Mouse (Mus musculus) lung, postnatal 10 days (tissue): ENCODE data around the gene Gchfr.
A peak's percentile ranks its signal among the peaks of the same experiment; 100 is the strongest.

Experiments used
- DNase-seq: peaks from one replicate; pipeline ENCODE4 v3.0.0; 2021

The Gchfr gene

DNA sequence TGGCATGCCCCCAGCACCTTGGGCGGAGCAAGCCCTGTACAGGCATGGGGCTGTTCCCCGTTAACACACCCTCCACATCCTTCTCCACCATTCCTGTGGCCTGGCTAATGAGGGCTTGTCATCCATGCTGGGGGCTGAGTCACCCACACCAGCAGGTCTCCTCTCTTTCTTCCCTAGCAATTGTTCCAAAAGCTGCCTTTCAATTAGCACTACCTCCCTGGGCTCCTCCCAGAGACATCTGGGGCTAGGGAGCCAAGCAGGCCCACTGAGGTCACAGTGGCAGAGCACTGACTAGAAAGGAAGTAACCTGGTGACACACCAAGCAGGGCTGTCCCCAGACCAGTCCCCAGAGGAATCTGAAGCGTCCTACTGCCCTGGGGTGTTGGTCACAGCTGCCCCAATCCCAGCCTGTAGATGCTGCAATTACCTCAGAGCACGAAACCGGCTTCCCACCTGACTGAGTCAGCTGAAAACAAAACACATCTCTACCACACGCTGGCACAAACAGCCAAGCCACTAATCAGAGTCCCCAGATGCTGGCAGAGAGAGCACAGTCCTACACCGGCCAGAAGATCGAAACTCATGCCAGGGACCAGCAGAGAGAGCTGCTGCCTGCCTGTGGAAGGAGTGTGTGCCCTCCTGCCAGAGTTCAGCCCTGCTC lies 6.5 kb downstream of the Gchfr start, which contains the start of gene Gm14137:
Gm14137 (plus strand) TSS at position 519 of the 661 bp plus-strand sequence.
- no peak for DNase-seq

DNA sequence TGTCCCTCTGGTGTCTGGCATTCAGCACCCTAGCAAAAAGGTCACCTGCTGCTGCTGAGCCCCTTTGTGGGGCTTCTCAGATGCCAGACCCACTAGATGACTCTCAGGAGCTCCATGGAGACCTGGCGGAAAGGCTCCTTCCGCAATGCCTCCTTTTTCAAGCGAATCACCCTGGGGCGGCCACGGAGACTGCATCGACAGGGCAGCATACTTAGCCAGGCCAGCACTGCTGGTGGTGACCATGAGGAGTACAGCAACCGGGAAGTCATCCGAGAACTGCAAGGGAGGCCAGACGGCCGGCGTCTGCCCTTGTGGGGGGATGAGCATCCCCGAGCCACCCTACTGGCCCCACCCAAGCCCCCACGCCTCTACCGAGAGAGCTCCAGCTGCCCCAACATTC lies 7.3 kb downstream of the Gchfr start:
- no peak for DNase-seq

DNA sequence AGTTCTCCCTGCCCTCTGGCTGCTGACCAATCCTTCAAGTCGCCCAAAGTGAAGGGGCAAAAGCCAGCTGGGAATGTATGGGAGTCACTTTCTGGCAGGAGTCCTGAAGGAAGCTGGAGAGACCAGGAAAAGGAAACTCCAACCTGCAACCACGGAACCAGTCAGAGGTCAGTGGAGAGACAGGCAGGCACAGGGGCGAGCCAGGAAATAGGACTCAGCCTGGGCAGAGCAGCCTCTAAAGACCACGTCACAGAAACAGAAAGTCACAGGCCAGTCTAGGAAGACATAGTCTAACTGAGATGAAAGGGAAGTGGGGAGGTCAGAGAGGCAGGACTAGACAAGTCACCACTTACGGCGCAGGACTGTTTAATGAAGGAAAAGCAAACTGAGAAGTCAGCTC lies 8.0 kb downstream of the Gchfr start:
- peak; percentile 36 for DNase-seq

DNA sequence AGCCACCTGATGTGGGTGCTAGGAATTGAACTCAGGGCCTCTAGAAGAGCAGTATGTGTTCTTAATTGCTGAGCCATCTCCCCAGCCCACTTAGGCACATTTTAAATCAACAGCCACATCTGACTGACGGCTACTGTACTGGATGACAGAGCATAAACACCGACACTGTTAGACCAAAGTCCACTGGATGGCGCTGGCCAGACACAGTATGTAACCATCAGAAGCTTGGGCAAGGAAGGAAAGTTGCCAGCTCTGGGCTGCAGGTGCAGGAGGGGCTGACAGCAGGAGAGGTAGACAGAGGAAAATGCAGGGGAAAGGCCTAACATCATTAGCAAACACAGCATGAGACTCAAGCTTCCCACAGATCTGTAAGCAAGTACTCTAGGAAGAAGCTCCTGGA lies 9.2 kb downstream of the Gchfr start:
- no peak for DNase-seq

DNA sequence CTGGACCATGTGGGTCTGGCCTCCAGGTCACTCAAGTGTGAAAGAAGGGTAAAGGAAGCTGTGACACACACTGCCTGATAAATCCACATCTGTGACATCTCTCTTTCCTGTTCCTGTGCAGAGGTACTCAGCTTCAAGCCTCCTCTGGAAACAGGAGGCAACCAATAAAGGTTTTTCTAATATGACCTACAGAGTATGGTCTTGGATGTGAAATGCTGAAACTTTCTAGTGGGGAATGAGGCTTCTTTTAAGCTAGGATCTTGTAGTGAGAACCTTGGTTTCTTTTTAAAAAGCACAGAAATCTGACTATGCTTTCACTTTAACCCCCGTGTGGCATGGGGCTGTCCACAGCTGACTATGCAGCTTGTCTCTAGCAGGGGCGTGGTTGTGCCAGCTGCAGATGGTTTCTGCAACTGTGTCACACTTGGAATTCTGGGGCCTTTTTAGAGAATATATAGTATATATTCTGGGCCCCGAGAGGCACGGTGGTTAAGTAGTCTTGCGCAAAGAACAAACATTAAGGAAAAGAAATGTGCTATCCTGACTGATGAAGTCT lies 9.9 kb downstream of the Gchfr start:
- DNase-seq, result no peak

DNA sequence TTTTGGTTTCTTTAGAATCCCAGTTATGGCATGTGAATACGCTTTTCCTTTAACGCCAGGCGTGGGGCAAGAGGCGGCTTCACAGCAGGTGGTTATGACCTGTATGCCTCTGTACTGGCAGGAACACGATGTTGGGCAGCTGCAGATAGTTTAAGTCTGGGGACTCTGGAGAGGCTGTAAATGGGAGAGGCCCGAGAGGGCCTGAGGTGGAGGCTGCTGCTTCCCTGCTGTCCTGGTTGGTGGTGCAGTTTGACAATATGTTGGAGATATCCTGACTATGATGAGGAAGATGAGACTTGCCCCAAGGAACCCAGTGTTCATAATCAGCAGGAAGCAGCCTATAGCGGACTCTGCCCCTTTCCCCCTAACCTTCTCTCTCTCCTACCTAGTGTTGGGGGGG lies 15.3 kb downstream of the Gchfr start:
- no peak for DNase-seq

DNA sequence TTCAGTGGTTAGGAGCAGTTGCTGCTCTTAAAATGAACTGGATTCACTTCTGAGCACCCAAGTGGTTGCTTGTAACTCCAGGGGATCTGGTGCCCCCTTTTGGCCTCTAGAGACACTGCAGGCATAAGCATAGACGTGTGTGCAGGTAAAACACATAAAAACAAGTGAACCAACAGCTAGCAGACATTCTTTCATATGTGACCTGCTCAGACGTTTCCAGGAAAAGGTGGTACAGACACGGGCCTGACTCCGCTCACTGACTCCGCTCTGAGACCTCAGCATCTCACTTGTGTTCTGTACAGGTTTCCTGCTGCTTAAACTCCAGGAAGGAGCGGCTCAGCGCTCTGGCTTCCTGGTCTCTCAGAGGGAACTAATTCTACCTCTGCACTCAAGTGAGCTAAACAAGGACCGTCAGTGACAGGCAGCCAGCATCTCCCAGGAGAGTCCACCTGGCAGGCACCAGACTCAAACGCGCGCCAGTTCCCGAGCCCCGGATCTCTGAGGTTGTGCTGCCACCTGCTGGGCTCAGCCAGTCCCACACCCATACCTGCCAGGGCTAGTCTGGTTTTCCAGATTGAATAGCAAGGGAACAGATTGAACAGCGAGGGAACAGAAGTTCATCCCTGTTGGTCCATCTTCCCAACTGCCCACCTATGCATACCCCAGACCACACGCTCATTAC lies 21.6 kb downstream of the Gchfr start:
- DNase-seq, result peak; percentile 88

DNA sequence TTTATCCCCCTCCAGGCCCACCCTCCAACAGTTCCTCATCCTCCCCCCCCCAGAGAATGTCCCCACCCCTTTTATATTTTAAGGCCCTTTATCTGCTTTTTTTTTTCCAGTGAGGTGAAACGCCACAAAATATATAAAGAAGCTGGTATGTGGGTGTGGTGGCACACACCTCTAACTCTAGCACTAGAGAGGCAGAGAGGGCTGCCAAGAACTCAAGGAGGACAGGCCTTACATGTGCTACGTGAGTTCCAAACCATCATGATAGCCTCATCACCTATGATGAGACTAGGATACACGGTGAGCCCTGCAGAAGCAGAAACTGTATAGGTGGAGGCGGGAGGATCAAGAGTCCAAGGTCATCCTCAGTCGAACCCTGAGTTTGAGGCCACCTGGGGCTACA lies 23.4 kb downstream of the Gchfr start:
- DNase-seq, result no peak

DNA sequence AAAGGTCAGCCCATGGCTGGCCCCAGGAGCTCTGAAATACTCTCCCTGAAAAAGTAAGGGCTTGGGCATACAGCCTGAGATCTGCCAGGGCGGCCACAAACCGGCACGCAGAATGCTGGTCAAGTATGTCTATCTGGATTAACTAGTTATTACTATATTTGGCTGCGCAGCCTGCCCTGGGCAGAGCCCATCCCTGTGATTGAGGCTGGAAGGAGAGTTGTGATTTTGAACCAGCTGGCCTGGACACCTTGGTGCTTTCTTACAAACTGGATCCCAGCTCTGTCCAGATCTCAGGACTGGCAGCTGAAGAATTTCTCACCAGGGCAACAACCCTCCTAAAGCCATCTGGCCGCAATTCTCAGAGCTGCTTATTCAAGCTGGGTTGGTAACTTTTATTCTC lies 26.6 kb downstream of the Gchfr start:
- no peak for DNase-seq

DNA sequence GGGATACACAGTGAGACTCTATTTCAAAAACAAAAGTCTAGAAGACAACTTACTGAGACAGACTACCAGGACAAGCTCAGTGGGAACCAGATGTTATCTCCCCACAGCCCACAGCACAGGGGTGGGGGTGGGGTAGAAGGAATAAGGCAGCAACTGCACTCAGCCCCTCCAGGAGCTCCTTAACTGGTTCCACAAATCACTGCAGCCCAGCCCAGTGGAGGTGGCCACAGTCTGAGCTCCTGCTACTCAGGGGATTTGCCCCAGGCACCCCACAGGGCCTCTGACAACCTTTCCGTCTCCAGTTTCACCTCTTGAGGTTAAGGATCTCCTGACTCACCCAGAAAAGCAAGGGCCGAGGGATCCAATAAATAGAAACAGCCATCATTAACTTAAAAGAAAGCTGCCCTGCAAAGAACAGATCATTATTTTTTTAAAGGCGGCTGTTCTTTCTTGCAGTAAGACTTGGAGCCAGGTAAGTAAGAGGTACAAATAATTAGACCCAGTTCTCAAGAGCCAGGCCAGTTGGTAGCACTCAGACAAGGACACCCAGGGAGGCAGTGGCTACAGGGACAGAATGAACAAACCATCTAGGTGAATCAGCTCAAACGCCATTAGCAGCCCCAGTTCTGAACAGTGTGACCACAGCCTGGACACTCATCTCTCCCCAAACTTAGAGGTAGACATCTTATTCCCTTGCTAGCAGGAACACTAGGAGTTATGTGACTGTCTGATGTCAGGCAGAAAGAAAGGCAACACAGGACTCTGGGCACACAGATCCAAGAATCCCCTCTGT lies 28.9 kb downstream of the Gchfr start:
- DNase-seq, result no peak

DNA sequence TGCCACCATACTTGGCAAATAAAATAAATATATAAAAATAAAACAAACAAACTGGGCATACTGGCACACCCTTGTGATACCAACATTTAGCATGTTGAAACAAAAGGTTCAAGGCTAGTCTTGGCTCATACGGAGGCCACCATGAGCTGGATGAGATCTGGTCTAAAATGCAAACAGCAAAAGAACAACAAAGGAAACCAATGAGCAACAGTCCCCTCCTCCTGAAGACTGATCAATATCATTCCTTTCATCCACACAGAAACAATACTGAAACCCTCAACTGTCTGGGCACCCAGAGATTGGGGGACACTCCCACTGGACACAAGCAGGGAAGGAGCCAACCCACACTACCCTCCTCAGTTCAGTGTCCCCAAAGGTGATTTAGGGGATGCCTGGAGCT lies 29.9 kb downstream of the Gchfr start:
- no peak for DNase-seq

DNA sequence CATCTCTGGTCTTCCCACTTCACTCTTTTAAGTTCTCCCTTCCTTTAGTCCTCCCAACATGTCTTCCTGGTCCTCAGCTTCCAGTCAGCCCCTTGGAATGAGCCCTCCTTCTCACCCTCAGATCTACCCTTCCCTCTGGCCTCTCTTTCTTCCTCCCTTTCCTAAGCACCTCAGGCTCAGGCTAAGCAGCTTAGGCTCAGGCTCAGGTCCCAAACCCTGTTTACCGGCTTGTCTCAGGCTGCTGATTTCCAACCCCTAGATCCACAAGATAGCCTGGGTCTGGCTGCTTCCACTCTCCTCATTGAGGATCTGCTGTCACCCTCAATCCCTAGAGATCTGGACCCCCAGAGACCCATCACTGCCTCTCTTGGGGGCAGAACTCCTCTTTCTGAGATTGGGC lies 30.5 kb downstream of the Gchfr start:
- no peak for DNase-seq

DNA sequence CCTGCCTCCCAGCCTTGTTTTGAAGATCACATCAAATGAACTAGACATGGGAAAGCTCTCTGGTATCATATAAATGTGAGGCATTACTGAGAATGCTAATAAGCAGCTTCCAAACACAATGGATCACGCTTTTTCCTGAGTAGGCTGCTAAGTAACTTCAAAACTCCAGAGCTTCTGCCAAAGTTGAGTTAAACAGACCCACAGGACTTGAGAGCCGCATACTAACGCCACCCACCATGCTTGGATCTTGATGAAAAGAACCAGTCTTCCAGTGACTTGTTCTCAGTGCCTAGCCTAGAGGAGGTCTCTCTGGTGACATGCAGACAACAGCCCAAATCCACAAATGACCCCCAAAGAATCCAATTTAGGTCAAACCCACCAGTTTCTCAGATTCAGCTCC lies 31.4 kb downstream of the Gchfr start:
- DNase-seq, result no peak

DNA sequence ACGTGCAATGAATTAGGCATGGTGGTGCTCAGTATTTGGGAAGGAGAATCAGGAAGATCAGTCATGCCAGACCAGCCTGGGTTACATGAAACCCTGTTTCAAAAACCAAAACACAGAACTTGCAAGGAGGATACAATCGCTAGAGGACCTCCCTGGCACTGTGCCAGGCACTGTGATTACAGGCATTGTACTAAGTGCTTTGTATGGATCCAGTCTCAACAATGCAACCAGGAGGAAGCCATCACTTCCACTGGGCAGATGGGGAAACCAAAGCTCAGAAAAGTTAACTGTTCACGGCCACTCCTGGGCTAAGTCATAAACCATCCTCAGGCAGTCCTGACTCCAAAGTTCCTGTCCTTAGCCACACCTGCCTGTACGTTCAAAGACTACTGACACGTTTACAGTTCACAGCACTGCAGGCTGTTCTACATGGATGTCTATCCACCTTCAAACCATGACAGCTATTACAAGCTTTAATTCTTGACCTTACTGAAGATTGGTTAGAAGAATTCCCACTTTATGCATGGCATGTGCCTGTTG lies 35.4 kb downstream of the Gchfr start:
- DNase-seq, result peak; percentile 77

DNA sequence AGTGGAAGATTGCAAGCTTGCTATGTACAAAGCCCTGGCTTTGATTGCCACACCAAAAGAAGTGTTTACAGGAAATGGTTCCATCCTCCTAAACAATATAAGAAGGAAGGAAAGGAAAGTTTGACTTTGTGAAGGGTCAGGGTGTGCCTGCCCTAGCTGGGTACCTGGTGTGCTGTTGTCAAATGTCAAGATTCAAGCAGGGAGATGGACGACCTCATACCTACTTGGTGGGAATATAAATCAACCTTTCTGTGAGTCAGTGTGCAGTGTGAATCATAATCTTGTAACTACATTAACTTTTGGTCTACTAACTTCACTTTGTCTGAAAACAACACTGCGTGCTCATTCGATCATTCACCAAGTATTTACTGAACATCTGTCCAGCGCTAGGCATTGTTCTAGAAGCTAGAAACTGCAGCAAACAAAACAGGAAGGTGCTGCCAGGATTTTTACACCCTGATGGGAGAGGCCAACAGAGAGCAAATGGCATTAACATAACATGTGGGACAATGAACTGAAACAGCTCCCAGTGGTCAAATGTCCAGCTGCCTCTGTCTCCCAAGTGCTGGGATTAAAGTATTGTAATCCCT lies 36.4 kb downstream of the Gchfr start:
- DNase-seq, result peak; percentile 41

DNA sequence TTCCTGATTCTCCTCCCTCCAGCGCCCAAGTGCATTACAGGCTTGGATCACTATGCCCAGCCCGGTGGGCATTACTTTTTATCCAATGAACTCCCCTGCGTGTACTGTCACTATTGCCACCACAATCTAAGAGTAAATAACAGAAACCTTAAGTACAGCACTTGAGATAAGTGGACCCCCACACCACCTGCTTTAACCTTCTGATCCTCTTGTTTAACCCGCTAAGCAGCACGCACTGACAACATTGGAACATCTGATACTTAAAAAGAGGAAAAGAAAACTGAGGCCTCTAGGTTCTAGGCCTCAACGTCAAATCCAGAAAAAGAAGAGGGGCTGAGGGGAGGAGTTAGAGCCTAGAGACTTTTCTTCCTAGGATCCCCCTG lies 40.4 kb downstream of the Gchfr start:
- DNase-seq, result peak; percentile 13

DNA sequence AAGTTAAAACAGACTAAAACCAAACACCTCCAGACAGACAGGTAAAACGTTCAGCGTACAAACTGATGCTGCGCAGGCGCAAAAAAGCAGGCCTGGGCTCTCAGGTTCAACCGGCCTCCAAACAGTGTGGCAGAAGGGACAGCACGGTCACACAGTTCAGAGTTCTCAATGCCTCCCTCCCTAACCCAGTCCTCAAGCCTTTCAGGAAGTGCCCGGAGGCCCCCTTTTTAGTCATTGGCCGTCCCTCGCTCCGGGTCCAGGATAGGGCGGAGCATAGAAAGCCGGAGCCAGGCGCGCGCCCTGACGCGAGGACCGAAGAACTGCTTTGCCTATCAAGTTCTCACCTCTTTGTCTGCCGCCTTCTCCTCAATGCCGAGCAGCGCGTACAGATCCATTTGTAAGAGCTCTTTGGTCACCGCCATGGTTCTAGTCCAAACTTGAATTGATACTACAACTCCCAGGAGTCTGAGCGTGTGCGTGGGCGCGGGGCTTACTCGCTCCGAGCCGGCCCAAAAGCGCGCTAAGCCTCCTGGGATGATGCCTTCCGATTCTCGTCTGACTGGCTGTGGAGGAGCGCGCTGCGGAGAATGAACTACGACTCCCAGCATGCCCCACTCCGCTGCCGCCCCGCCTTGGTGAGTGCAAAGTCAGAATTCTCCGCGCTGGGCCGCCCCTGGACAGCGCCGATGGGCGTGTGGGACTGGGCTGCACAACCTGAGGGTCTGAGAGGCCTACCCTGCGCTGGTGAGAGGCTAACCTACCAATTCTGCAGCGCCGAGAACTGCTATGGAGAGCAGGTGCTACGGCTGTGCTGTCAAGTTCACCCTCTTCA lies 41.0 kb downstream of the Gchfr start, which contains the start of the genes Zfyve19 and Dnajc17:
Zfyve19 (plus strand) TSS at position 274 of the 832 bp plus-strand sequence.
Dnajc17 (minus strand) TSS at position 452 of the 832 bp plus-strand sequence.
- peak; percentile 98 for DNase-seq

DNA sequence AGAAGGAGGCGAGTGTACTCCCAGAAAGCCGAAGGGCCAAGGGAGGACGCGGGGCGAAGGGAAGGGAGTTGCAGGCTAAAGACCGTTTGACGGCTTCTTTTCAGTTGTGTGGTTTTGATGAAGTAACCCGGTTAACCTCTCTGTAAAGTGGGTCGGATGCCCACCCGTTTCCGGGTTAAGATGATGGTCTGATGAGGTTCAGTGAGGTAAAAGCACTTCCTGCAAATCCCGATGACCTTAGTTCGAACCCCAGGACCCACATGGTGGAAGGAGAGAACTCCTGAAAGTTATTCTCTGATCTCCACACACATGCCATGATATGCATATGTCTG lies 41.6 kb downstream of the Gchfr start:
- no peak for DNase-seq
